Mouse (Mus musculus): ENCODE data around the gene Hspb11. TPM values are rescaled to one million over a fixed set of nuclear protein-coding genes. Genes with fewer than 3 reads are reported as not detected.

Gene Hspb11
- polyA plus RNA-seq, 1 experiment from 2014 or later = 45.2 TPM

GRCm38 (mm10) chr4:107246040-107246439 lies 7.4 kb upstream of the Hspb11 start:
- no peak for ATAC-seq (ENCODE audit: low read depth)
- H3K27me3 ChIP-seq (ENCODE audit: control insufficient read depth, insufficient read depth, low read length) = no peaks in the 10 kb centered on the region

DNA sequence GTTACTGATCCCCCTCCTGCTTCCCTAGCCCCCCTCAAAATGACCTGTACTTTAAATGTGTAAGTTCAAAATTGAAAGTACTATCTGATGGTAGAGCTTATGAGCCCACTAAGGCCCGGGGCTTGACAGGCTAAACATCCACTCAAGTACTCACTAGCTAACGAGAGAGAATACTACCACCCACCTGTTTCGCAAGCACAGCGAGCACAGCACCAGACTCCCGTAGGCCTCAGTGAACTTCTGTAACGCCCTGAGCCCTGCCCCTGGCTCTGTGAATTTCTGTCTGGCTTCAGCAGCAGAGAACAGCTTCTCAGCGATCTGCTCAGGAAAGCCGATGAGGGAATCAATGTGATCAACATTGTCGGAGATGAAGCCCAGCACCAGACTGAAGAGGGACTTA lies 6.3 kb upstream of the Hspb11 start:
- WGBS = 89% methylated on average over 9 of the region's 9 CpGs
- Histone ChIP-seq H3K27ac (ENCODE audit: low read depth, low read length) (no peak overlapping the region), H3K4me3 (ENCODE audit: low read depth, low read length) (no peak overlapping the region), H3K9me3 (ENCODE audit: control insufficient read depth, low read length) (no peaks in the 10 kb centered on the region), H3K27me3 (ENCODE audit: control insufficient read depth, insufficient read depth, low read length) (no peaks in the 10 kb centered on the region), H3K9ac (replicated peaks; ENCODE audit: low read depth, low read length) (no peak overlapping the region), H3K4me1 (ENCODE audit: control insufficient read depth, insufficient read depth, low read length) (peaks cover 14% of the 10 kb centered on the region; the same call in 1 of the 2 replicates), H3K4me2 (ENCODE audit: low read depth, low read length) (no peak overlapping the region), H3K36me3 (ENCODE audit: control insufficient read depth, insufficient read depth, low read length) (no peaks in the 10 kb centered on the region; the same call in 1 of the 2 replicates)
- no peak for ATAC-seq (ENCODE audit: low read depth)

More at GRCm38 (mm10) chr4:107246040-107246439, 7.4 kb upstream of the Hspb11 start:
- no peak overlapping the region for H3K4me3 ChIP-seq (ENCODE audit: low read depth, low read length)
- H3K36me3 ChIP-seq (ENCODE audit: control insufficient read depth, insufficient read depth, low read length) = no peaks in the 10 kb centered on the region; the same call in 1 of the 2 replicates
- H3K4me1 ChIP-seq (ENCODE audit: control insufficient read depth, insufficient read depth, low read length) = peaks cover 10% of the 10 kb centered on the region; the same call in 1 of the 2 replicates
- H3K27ac ChIP-seq (ENCODE audit: low read depth, low read length) = no peak overlapping the region
- H3K4me2 ChIP-seq (ENCODE audit: low read depth, low read length) = no peak overlapping the region
- no peak overlapping the region for H3K9ac ChIP-seq (replicated peaks; ENCODE audit: low read depth, low read length)
- H3K9me3 ChIP-seq (ENCODE audit: control insufficient read depth, low read length) = no peaks in the 10 kb centered on the region
- WGBS = 82% methylated on average over 1 of the region's 1 CpGs

DNA sequence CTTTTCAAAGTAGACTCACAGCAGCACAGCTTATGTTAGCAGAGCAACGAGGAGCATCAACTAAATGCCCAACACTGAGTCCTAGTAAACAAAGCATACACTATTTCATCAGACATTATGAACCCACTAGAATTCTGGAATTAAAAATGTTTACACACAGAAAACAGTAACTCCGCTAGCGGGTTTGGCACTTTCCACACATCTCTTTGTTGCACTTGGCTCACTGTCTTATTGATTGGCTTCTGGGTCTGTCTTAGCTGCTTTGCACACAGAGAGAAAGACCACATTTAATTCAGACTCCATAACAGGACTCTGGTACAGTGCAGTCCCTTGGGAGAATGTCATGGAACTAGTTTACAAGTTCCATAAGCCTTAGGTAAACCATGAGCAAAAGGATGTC lies 5.3 kb upstream of the Hspb11 start:
- Histone ChIP-seq H3K4me2 (ENCODE audit: low read depth, low read length) (no peak overlapping the region), H3K36me3 (ENCODE audit: control insufficient read depth, insufficient read depth, low read length) (no peaks in the 10 kb centered on the region; the same call in 1 of the 2 replicates), H3K27ac (ENCODE audit: low read depth, low read length) (no peak overlapping the region), H3K4me1 (ENCODE audit: control insufficient read depth, insufficient read depth, low read length) (peaks cover 18% of the 10 kb centered on the region; the same call in 1 of the 2 replicates), H3K9me3 (ENCODE audit: control insufficient read depth, low read length) (no peaks in the 10 kb centered on the region), H3K27me3 (ENCODE audit: control insufficient read depth, insufficient read depth, low read length) (no peaks in the 10 kb centered on the region), H3K9ac (replicated peaks; ENCODE audit: low read depth, low read length) (no peak overlapping the region), H3K4me3 (ENCODE audit: low read depth, low read length) (no peak overlapping the region)
- no peak for ATAC-seq (ENCODE audit: low read depth)
- 87% methylated on average over 3 of the region's 3 CpGs for WGBS

- no peak overlapping the region for H3K27ac ChIP-seq (ENCODE audit: low read depth, low read length)
- no peaks in the 10 kb centered on the region for H3K27me3 ChIP-seq (ENCODE audit: control insufficient read depth, insufficient read depth, low read length)
- no peak overlapping the region for H3K4me2 ChIP-seq (ENCODE audit: low read depth, low read length)
- no peaks in the 10 kb centered on the region for H3K9me3 ChIP-seq (ENCODE audit: control insufficient read depth, low read length)
- 17% methylated on average over 2 of the region's 2 CpGs for WGBS
- no peak for ATAC-seq (ENCODE audit: low read depth)
- no peak overlapping the region for H3K9ac ChIP-seq (replicated peaks; ENCODE audit: low read depth, low read length)
- no peaks in the 10 kb centered on the region; the same call in 1 of the 2 replicates for H3K36me3 ChIP-seq (ENCODE audit: control insufficient read depth, insufficient read depth, low read length)
- peaks cover 19% of the 10 kb centered on the region; the same call in 1 of the 2 replicates for H3K4me1 ChIP-seq (ENCODE audit: control insufficient read depth, insufficient read depth, low read length)
- no peak overlapping the region for H3K4me3 ChIP-seq (ENCODE audit: low read depth, low read length)
Measured at GRCm38 (mm10) chr4:107249471-107249870, 3.9 kb upstream of the Hspb11 start.

- Histone ChIP-seq H3K4me2 (ENCODE audit: low read depth, low read length) (no peak overlapping the region), H3K4me3 (ENCODE audit: low read depth, low read length) (no peak overlapping the region), H3K4me1 (ENCODE audit: control insufficient read depth, insufficient read depth, low read length) (peaks cover 22% of the 10 kb centered on the region; the same call in 1 of the 2 replicates), H3K9me3 (ENCODE audit: control insufficient read depth, low read length) (no peaks in the 10 kb centered on the region), H3K9ac (replicated peaks; ENCODE audit: low read depth, low read length) (no peak overlapping the region), H3K27me3 (ENCODE audit: control insufficient read depth, insufficient read depth, low read length) (no peaks in the 10 kb centered on the region), H3K36me3 (ENCODE audit: control insufficient read depth, insufficient read depth, low read length) (no peaks in the 10 kb centered on the region), H3K27ac (ENCODE audit: low read depth, low read length) (no peak overlapping the region)
- 30% methylated on average over 4 of the region's 4 CpGs for WGBS
- no peak for ATAC-seq (ENCODE audit: low read depth)
Measured at GRCm38 (mm10) chr4:107250494-107250893, 2.9 kb upstream of the Hspb11 start.

DNA sequence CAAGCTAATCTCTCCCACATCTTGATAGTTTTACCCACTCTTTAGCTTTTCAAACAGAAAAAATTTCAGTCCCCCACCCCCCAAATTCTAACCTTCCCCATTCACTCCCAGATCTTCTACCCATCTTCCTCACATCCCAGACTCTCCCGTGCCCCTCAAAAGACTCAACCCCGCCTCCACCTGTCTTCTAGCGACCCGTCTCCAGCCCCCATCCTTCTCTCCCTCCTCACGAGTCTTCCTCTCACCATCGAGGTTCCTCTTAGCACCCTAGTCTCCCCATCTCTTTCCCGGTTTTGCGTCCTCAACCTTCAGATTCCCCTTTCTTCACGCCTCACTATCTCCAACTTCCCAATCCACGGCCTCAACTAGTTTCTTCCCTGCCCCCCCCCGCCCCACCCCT lies 871 bp upstream of the Hspb11 start:
- Histone ChIP-seq H3K9ac (replicated peaks; ENCODE audit: low read depth, low read length) (peak overlapping the region; percentile 83), H3K4me1 (ENCODE audit: control insufficient read depth, insufficient read depth, low read length) (peaks cover 22% of the 10 kb centered on the region; the same call in 1 of the 2 replicates), H3K27me3 (ENCODE audit: control insufficient read depth, insufficient read depth, low read length) (no peaks in the 10 kb centered on the region), H3K36me3 (ENCODE audit: control insufficient read depth, insufficient read depth, low read length) (no peaks in the 10 kb centered on the region), H3K27ac (ENCODE audit: low read depth, low read length) (peak overlapping the region; percentile 77; the same call in 1 of the 2 replicates), H3K9me3 (ENCODE audit: control insufficient read depth, low read length) (no peaks in the 10 kb centered on the region), H3K4me2 (ENCODE audit: low read depth, low read length) (peak overlapping the region; percentile 54), H3K4me3 (ENCODE audit: low read depth, low read length) (peak overlapping the region; percentile 80)
- no peak for ATAC-seq (ENCODE audit: low read depth)
- 0% methylated on average over 10 of the region's 11 CpGs for WGBS

GRCm38 (mm10) chr4:107254414-107254813 lies 1.0 kb downstream of the Hspb11 start:
- Histone ChIP-seq H3K4me3 (ENCODE audit: low read depth, low read length) (peak overlapping the region; percentile 80), H3K27ac (ENCODE audit: low read depth, low read length) (peak overlapping the region; percentile 87), H3K4me2 (ENCODE audit: low read depth, low read length) (peak overlapping the region; percentile 83), H3K4me1 (ENCODE audit: control insufficient read depth, insufficient read depth, low read length) (peaks cover 19% of the 10 kb centered on the region; the same call in 1 of the 2 replicates), H3K9me3 (ENCODE audit: control insufficient read depth, low read length) (no peaks in the 10 kb centered on the region), H3K36me3 (ENCODE audit: control insufficient read depth, insufficient read depth, low read length) (no peaks in the 10 kb centered on the region), H3K27me3 (ENCODE audit: control insufficient read depth, insufficient read depth, low read length) (no peaks in the 10 kb centered on the region), H3K9ac (replicated peaks; ENCODE audit: low read depth, low read length) (peak overlapping the region; percentile 83)
- 8% methylated on average over 3 of the region's 3 CpGs for WGBS
- no peak for ATAC-seq (ENCODE audit: low read depth)

- H3K4me3 ChIP-seq (ENCODE audit: low read depth, low read length) = no peak overlapping the region
- 74% methylated on average over 4 of the region's 4 CpGs for WGBS
- no peak for ATAC-seq (ENCODE audit: low read depth)
- H3K36me3 ChIP-seq (ENCODE audit: control insufficient read depth, insufficient read depth, low read length) = 0 out of 2 replicates have a peak, but pooled peaks cover 5% of the 10 kb centered on the region
- H3K27me3 ChIP-seq (ENCODE audit: control insufficient read depth, insufficient read depth, low read length) = no peaks in the 10 kb centered on the region
- no peak overlapping the region for H3K27ac ChIP-seq (ENCODE audit: low read depth, low read length)
- 0 out of 2 replicates have a peak, but pooled peaks cover 2% of the 10 kb centered on the region for H3K4me1 ChIP-seq (ENCODE audit: control insufficient read depth, insufficient read depth, low read length)
- no peak overlapping the region for H3K9ac ChIP-seq (replicated peaks; ENCODE audit: low read depth, low read length)
- H3K4me2 ChIP-seq (ENCODE audit: low read depth, low read length) = no peak overlapping the region
- H3K9me3 ChIP-seq (ENCODE audit: control insufficient read depth, low read length) = no peaks in the 10 kb centered on the region
Measured at GRCm38 (mm10) chr4:107260001-107260400, 6.6 kb downstream of the Hspb11 start.

DNA sequence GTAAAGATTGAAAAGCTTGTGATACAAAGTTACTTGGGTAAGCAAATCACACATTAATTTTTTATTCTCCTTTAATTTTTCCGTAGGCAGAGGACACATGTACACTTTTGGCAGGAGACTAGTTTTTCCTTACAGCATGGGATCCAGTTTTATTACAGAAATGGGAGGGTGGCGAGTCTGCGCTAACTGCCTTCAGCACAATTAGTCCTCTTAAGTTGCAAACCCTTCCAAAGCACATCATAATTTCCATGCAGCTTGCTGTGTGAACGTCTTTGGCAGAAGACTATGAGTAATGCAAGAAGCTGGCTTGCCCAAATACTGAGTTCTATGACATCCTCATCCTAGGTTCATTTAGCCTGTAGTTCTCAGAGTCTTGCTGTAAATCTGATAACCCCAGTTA lies 20.3 kb downstream of the Hspb11 start:
- Histone ChIP-seq H3K4me1 (ENCODE audit: control insufficient read depth, insufficient read depth, low read length) (peaks cover 6% of the 10 kb centered on the region; the same call in 1 of the 2 replicates), H3K9ac (replicated peaks; ENCODE audit: low read depth, low read length) (no peak overlapping the region), H3K4me3 (ENCODE audit: low read depth, low read length) (no peak overlapping the region), H3K4me2 (ENCODE audit: low read depth, low read length) (no peak overlapping the region), H3K36me3 (ENCODE audit: control insufficient read depth, insufficient read depth, low read length) (peaks cover 3% of the 10 kb centered on the region; the same call in 1 of the 2 replicates), H3K9me3 (ENCODE audit: control insufficient read depth, low read length) (no peaks in the 10 kb centered on the region), H3K27ac (ENCODE audit: low read depth, low read length) (no peak overlapping the region), H3K27me3 (ENCODE audit: control insufficient read depth, insufficient read depth, low read length) (no peaks in the 10 kb centered on the region)
- 78% methylated on average over 4 of the region's 4 CpGs for WGBS
- ATAC-seq (ENCODE audit: low read depth) = no peak

Measured in neural tube, embryonic 14.5 days (tissue).